Mouse (Mus musculus): ENCODE results near the gene Gm9817. TPM values are rescaled to one million over a fixed set of nuclear protein-coding genes. Genes with fewer than 3 reads are reported as not detected.
A peak's percentile ranks its signal among the peaks of the same experiment; 100 is the strongest.
"Not testable (repeated sequence)": the region's sequence is repeated elsewhere in the genome, so short reads cannot be mapped to it uniquely, and the experiment has no call there.

Gene Gm9817
- 0.06 and 0.11 TPM in 2 replicates for polyA plus RNA-seq (2015; fragmentation: Nextera tagmentation; extraction: Ambion mirVana)

- H3K4me3 ChIP-seq (ENCODE audit: low read length); H3K9me3 ChIP-seq (ENCODE audit: control insufficient read depth, low read length); H3K9ac ChIP-seq (ENCODE audit: low read depth, low read length); H3K36me3 ChIP-seq (ENCODE audit: control insufficient read depth, insufficient read depth, low read length); ATAC-seq; H3K27ac ChIP-seq (ENCODE audit: low read depth, low read length); H3K27me3 ChIP-seq (replicated peaks; ENCODE audit: control insufficient read depth, insufficient read depth, low read length); H3K4me1 ChIP-seq (ENCODE audit: control insufficient read depth, insufficient read depth, low read depth, low read length); H3K4me2 ChIP-seq (ENCODE audit: low read length): not testable (repeated sequence)
- WGBS = 54% methylated on average over 16 of the region's 16 CpGs
Observed at GRCm38 (mm10) chr13:45078392-45078791, at the start of gene Gm9817. Gm9817 (plus strand) TSS chr13:45078692.

GRCm38 (mm10) chr13:45029791-45030190 is 48.7 kb upstream of the Gm9817 start:
- Histone ChIP-seq H3K4me1 (ENCODE audit: control insufficient read depth, insufficient read depth, low read depth, low read length) (no peaks in the 10 kb centered on the region), H3K27me3 (replicated peaks; ENCODE audit: control insufficient read depth, insufficient read depth, low read length) (no peaks in the 10 kb centered on the region), H3K9me3 (ENCODE audit: control insufficient read depth, low read length) (no peaks in the 10 kb centered on the region), H3K4me2 (ENCODE audit: low read length) (no peak overlapping the region), H3K36me3 (ENCODE audit: control insufficient read depth, insufficient read depth, low read length) (no peaks in the 10 kb centered on the region), H3K4me3 (ENCODE audit: low read length) (no peak overlapping the region), H3K9ac (ENCODE audit: low read depth, low read length) (no peak overlapping the region), H3K27ac (ENCODE audit: low read depth, low read length) (no peak overlapping the region)
- WGBS = 90% methylated on average over 1 of the region's 1 CpGs
- ATAC-seq = no peak

DNA sequence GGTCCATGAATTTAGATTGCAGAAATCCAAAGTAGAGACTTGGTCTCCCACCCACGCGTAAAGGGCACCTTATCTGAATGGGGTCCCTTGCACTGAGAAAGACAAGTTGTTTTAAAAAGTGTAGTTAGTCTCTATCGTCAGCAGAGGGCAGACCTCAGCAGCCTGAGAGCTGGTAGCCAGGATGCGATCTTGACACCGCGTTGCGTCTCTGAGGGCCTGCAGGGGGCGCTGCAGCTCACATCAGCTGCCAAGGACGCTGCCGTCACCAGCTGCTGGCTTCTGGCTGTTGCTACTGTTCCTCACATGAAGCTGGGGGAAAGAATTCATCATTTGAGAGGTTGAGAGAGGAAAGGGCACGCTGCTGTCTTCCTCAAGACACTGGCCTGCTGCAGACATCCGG is 47.7 kb upstream of the Gm9817 start:
- H3K4me3 ChIP-seq (ENCODE audit: low read length) = no peak overlapping the region

DNA sequence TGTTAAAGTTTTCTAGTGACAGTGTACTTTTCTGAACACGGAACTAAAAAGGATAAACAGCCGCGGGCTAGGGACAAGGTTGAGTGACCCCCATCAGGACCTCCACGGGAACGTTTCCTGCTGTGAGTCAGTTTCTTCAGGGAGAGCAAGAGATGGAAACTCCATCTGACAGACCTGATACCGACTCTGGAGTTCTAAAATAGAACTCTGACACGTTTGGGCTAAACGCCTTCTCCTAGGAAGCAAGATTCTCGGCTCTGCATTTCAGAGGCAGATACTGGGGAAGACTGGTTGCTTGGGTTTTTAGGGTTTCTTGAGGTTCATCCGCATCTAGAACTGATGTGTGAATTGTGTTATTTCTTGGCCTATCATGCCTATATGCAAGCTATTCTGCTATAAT is 47.2 kb upstream of the Gm9817 start:
- H3K4me3 ChIP-seq (ENCODE audit: low read length) = no peak overlapping the region
- no peaks in the 10 kb centered on the region for H3K27me3 ChIP-seq (replicated peaks; ENCODE audit: control insufficient read depth, insufficient read depth, low read length)
- ATAC-seq = no peak
- no peak overlapping the region for H3K27ac ChIP-seq (ENCODE audit: low read depth, low read length)
- no peaks in the 10 kb centered on the region for H3K9me3 ChIP-seq (ENCODE audit: control insufficient read depth, low read length)
- no peaks in the 10 kb centered on the region for H3K4me1 ChIP-seq (ENCODE audit: control insufficient read depth, insufficient read depth, low read depth, low read length)
- no peaks in the 10 kb centered on the region for H3K36me3 ChIP-seq (ENCODE audit: control insufficient read depth, insufficient read depth, low read length)
- WGBS = 77% methylated on average over 10 of the region's 10 CpGs
- no peak overlapping the region for H3K9ac ChIP-seq (ENCODE audit: low read depth, low read length)
- no peak overlapping the region for H3K4me2 ChIP-seq (ENCODE audit: low read length)

More for the DNA sequence above, 47.7 kb upstream of the Gm9817 start:
- Histone ChIP-seq H3K4me1 (ENCODE audit: control insufficient read depth, insufficient read depth, low read depth, low read length) (no peaks in the 10 kb centered on the region), H3K9ac (ENCODE audit: low read depth, low read length) (no peak overlapping the region), H3K27me3 (replicated peaks; ENCODE audit: control insufficient read depth, insufficient read depth, low read length) (no peaks in the 10 kb centered on the region), H3K4me2 (ENCODE audit: low read length) (no peak overlapping the region), H3K27ac (ENCODE audit: low read depth, low read length) (no peak overlapping the region), H3K36me3 (ENCODE audit: control insufficient read depth, insufficient read depth, low read length) (no peaks in the 10 kb centered on the region), H3K9me3 (ENCODE audit: control insufficient read depth, low read length) (no peaks in the 10 kb centered on the region)
- peak; percentile 52 for ATAC-seq
- 13% methylated on average over 12 of the region's 12 CpGs for WGBS

DNA sequence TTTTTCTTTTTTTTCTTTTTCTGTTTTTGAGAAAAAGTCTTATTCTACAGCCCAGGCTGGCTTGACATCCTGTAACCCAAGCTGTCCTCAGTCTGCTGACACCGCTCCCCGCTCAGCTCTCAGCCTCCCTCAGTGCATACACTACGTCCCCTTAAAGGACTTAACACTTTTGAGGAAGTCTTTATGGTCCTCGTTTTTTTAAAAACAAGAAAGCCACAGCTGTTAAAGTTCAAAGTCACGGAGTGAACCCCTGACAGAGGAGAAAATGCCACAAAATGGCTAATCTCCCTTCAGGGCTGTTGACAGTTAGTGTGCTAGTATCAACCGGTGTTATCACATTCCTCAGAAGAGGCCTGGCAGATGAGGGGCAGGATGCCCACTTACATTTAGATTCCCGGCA is 46.7 kb upstream of the Gm9817 start:
- Histone ChIP-seq H3K9ac (ENCODE audit: low read depth, low read length) (no peak overlapping the region), H3K4me2 (ENCODE audit: low read length) (no peak overlapping the region), H3K27ac (ENCODE audit: low read depth, low read length) (no peak overlapping the region), H3K4me3 (ENCODE audit: low read length) (no peak overlapping the region), H3K36me3 (ENCODE audit: control insufficient read depth, insufficient read depth, low read length) (no peaks in the 10 kb centered on the region), H3K27me3 (replicated peaks; ENCODE audit: control insufficient read depth, insufficient read depth, low read length) (no peaks in the 10 kb centered on the region), H3K4me1 (ENCODE audit: control insufficient read depth, insufficient read depth, low read depth, low read length) (no peaks in the 10 kb centered on the region), H3K9me3 (ENCODE audit: control insufficient read depth, low read length) (no peaks in the 10 kb centered on the region)
- WGBS = 75% methylated on average over 7 of the region's 7 CpGs
- ATAC-seq = no peak

DNA sequence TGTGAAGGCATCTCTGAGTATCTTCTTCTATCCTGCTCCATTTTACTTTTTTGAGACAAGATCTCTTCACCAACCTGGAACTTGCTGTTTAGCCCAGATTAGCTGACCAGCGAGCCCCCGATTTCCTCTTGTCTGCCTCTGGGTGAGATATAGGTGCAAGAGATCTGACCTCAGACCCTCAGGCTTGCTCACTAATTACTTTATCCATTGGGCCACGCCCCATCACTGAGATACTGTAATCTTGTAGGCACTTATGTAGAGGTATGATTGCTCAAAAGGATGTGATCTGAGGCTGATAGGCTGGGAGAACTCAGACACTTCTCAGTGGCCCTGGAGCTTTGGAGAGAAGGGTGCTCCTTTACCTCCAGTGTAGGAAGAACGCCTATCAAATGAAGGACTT is 46.0 kb upstream of the Gm9817 start:
- ATAC-seq = no peak
- H3K4me3 ChIP-seq (ENCODE audit: low read length) = no peak overlapping the region
- no peaks in the 10 kb centered on the region for H3K9me3 ChIP-seq (ENCODE audit: control insufficient read depth, low read length)
- no peak overlapping the region for H3K4me2 ChIP-seq (ENCODE audit: low read length)
- H3K27me3 ChIP-seq (replicated peaks; ENCODE audit: control insufficient read depth, insufficient read depth, low read length) = no peaks in the 10 kb centered on the region
- no peaks in the 10 kb centered on the region for H3K4me1 ChIP-seq (ENCODE audit: control insufficient read depth, insufficient read depth, low read depth, low read length)
- H3K27ac ChIP-seq (ENCODE audit: low read depth, low read length) = no peak overlapping the region
- no peaks in the 10 kb centered on the region for H3K36me3 ChIP-seq (ENCODE audit: control insufficient read depth, insufficient read depth, low read length)
- WGBS = 92% methylated on average over 4 of the region's 4 CpGs
- no peak overlapping the region for H3K9ac ChIP-seq (ENCODE audit: low read depth, low read length)

DNA sequence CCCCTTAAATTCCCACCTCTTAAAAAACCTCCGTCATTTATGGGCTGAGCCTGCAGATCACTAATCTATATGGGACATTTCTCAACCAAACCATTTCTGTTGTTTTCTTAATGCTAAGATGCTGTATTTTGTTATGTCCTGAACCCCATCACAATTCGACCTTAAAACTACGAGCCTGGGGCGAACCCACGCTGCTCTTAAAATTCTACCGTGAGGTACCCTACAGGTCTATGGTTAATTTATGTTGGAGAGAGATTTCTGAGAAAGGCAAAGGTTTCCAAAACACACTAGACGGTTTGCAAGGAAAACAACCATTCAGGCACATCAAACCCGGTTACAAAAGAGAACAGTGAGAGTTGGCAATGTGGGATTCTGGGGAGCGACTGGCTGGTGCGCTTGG is 45.1 kb upstream of the Gm9817 start:
- 94% methylated on average over 10 of the region's 10 CpGs for WGBS
- H3K4me2 ChIP-seq (ENCODE audit: low read length) = no peak overlapping the region

DNA sequence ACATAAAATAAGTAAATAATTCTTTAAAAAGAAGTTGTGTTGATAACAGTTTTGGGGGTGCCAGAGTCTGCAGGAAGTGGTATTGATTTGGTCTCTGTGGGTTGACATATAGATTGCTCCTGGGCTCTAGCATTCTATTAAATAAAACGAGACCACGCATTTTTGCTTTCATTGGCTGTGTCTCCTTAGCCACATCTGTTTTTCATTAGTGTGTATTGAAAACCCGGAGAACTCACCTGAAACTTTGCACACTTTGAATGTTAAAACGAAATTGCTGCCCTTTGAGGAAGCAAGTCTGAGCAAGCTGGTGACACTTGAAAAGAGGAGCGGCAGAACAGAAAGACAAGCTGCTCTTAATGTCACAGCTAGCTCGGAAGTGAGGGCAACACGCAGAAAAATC is 43.7 kb upstream of the Gm9817 start:
- no peak overlapping the region for H3K27ac ChIP-seq (ENCODE audit: low read depth, low read length)
- no peaks in the 10 kb centered on the region for H3K27me3 ChIP-seq (replicated peaks; ENCODE audit: control insufficient read depth, insufficient read depth, low read length)
- no peak overlapping the region for H3K4me3 ChIP-seq (ENCODE audit: low read length)
- H3K9me3 ChIP-seq (ENCODE audit: control insufficient read depth, low read length) = no peaks in the 10 kb centered on the region
- ATAC-seq = no peak
- WGBS = 83% methylated on average over 7 of the region's 7 CpGs
- H3K4me1 ChIP-seq (ENCODE audit: control insufficient read depth, insufficient read depth, low read depth, low read length) = no peaks in the 10 kb centered on the region
- H3K4me2 ChIP-seq (ENCODE audit: low read length) = no peak overlapping the region
- no peaks in the 10 kb centered on the region for H3K36me3 ChIP-seq (ENCODE audit: control insufficient read depth, insufficient read depth, low read length)
- no peak overlapping the region for H3K9ac ChIP-seq (ENCODE audit: low read depth, low read length)

More for the DNA sequence above, 45.1 kb upstream of the Gm9817 start:
- Histone ChIP-seq H3K4me1 (ENCODE audit: control insufficient read depth, insufficient read depth, low read depth, low read length) (no peaks in the 10 kb centered on the region), H3K36me3 (ENCODE audit: control insufficient read depth, insufficient read depth, low read length) (no peaks in the 10 kb centered on the region), H3K4me3 (ENCODE audit: low read length) (no peak overlapping the region), H3K27me3 (replicated peaks; ENCODE audit: control insufficient read depth, insufficient read depth, low read length) (no peaks in the 10 kb centered on the region), H3K9ac (ENCODE audit: low read depth, low read length) (no peak overlapping the region), H3K27ac (ENCODE audit: low read depth, low read length) (no peak overlapping the region), H3K9me3 (ENCODE audit: control insufficient read depth, low read length) (no peaks in the 10 kb centered on the region)
- ATAC-seq = no peak

- no peak overlapping the region for H3K27ac ChIP-seq (ENCODE audit: low read depth, low read length)
- no peaks in the 10 kb centered on the region for H3K27me3 ChIP-seq (replicated peaks; ENCODE audit: control insufficient read depth, insufficient read depth, low read length)
- 80% methylated on average over 4 of the region's 4 CpGs for WGBS
- H3K36me3 ChIP-seq (ENCODE audit: control insufficient read depth, insufficient read depth, low read length) = no peaks in the 10 kb centered on the region
- H3K9ac ChIP-seq (ENCODE audit: low read depth, low read length) = no peak overlapping the region
- no peak overlapping the region for H3K4me2 ChIP-seq (ENCODE audit: low read length)
- ATAC-seq = no peak
- no peaks in the 10 kb centered on the region for H3K9me3 ChIP-seq (ENCODE audit: control insufficient read depth, low read length)
- no peaks in the 10 kb centered on the region for H3K4me1 ChIP-seq (ENCODE audit: control insufficient read depth, insufficient read depth, low read depth, low read length)
- no peak overlapping the region for H3K4me3 ChIP-seq (ENCODE audit: low read length)
Observed at GRCm38 (mm10) chr13:45036417-45036816, 42.1 kb upstream of the Gm9817 start.

DNA sequence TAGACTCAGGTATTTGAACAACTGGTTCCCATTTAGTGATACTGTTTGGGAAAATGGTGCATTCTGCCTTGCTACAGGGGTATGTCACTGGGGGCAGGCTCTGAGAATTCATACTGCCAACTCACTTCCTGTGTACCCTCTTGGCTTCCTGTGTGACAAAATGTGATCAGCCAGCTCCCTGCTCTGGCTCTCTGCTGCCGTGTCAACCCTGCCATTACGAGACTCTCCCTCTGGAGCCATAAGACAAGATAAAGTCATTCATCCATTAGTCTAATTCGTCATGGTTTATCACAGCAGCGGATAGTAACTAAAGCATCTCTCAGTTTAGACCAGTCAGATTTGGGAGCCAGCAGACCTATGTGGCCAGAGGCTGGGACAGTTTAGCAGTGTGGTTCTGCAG is 38.3 kb upstream of the Gm9817 start:
- Histone ChIP-seq H3K4me2 (ENCODE audit: low read length) (no peak overlapping the region), H3K4me1 (ENCODE audit: control insufficient read depth, insufficient read depth, low read depth, low read length) (no peaks in the 10 kb centered on the region), H3K9me3 (ENCODE audit: control insufficient read depth, low read length) (no peaks in the 10 kb centered on the region), H3K27ac (ENCODE audit: low read depth, low read length) (no peak overlapping the region), H3K36me3 (ENCODE audit: control insufficient read depth, insufficient read depth, low read length) (no peaks in the 10 kb centered on the region), H3K4me3 (ENCODE audit: low read length) (no peak overlapping the region), H3K9ac (ENCODE audit: low read depth, low read length) (no peak overlapping the region), H3K27me3 (replicated peaks; ENCODE audit: control insufficient read depth, insufficient read depth, low read length) (no peaks in the 10 kb centered on the region)
- ATAC-seq = no peak
- WGBS = 35% methylated on average over 4 of the region's 4 CpGs

Measured in hindbrain, embryonic 16.5 days (tissue).